Mouse (Mus musculus) liver, adult 2 months (tissue): ENCODE measurements around the gene 9130023H24Rik.

Source experiments
- CTCF ChIP-seq: fragments of 200-500 bp; IDR thresholded peaks from 2 replicates; pipeline ENCODE4 v1.5.1; 2011; ENCODE audit warnings: low read depth, low read length, control low read depth
- POLR2A ChIP-seq: fragments of 200-500 bp; IDR thresholded peaks from 2 replicates; pipeline ENCODE4 v1.6.1; 2011; ENCODE audit warnings: low read length, control low read depth; ENCODE audit not compliant: insufficient read depth; ENCODE audit errors: extremely low read depth

GRCm38 (mm10) chr7:128279750-128280149 is 41.9 kb upstream of the 9130023H24Rik start:
- TF ChIP-seq CTCF (no peak), POLR2A (no peak)
